Mouse (Mus musculus): ENCODE measurements around the gene Dgke. TPM values are rescaled to one million over a fixed set of nuclear protein-coding genes. Genes with fewer than 3 reads are reported as not detected.

Gene Dgke
- polyA plus RNA-seq, 2 experiments = 0.39 to 0.63 TPM

DNA sequence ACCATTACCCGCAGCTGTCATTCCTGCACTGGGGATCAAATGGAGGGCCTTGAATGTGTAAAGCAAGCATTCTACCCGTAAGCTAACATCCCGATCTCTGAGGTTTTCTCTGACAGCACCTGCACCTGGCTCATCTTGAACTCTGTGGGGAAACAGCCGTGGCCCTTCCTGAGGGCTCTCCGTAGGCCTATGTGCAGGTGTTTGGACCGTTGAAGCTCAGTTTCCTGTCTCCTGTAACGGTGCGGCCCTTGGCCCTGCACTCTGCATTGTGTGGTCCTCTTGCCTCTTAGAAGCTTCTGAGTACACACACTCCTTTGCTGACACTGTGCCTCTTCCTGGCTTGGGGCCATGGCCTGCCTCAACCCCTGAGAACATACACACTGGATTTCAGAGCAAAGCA is 11.0 kb upstream of the Dgke start:
- Histone ChIP-seq H3K27me3 (ENCODE audit: control insufficient read depth, insufficient read depth, low read length) (no peaks in the 10 kb centered on the region), H3K36me3 (replicated peaks; ENCODE audit: control insufficient read depth, insufficient read depth, low read depth) (no peaks in the 10 kb centered on the region), H3K27ac (no peak overlapping the region), H3K9ac (replicated peaks) (no peak overlapping the region), H3K4me2 (ENCODE audit: low read depth) (no peak overlapping the region), H3K9me3 (ENCODE audit: control insufficient read depth, low read length) (no peaks in the 10 kb centered on the region), H3K4me3 (ENCODE audit: insufficient read depth in 1 of 2, low read depth in 2 of 2, low read length in 2 of 2) (no peak overlapping the region), H3K4me1 (replicated peaks; ENCODE audit: control insufficient read depth in 2 of 2, insufficient read depth in 2 of 2, low read length in 1 of 2) (peaks cover 0 to 3% of the 10 kb centered on the region in 2 experiments; a peak in 1 of 4 replicates)
- ATAC-seq (ENCODE audit: insufficient read depth) (no peak), DNase-seq (ENCODE audit: low read depth in 3 of 3, low spot score in 3 of 3) (no peak)
- 62% methylated on average over 8 of the region's 8 CpGs for WGBS (ENCODE audit: insufficient replicate concordance)
- TF ChIP-seq CTCF (IDR thresholded peaks at IDR 0.05; ENCODE audit: low read depth) = no peak
- TF ChIP-seq EP300 (IDR thresholded peaks at IDR 0.05; ENCODE audit: low read depth) = no peak

DNA sequence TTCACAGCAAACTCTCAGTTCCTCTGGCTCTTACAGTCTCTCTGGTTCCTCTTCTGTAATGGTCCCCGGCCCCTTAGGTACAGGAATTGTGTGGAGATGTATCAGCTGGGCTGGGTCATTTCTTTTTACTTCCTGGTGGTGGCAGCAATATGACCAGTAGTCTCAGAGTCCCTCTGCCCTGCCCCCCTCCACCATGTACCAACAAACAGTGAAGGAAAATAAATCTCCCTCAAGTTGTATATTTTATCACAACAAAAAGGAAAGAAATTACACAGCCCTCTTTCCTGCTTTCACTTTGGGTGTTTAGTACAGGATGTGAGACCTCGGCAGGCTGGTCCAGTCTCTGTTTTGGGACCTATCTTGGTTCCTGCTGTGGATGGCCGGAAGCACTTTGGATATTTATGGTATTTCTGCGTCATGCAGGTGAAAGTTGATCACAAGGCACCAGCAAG is 9.7 kb upstream of the Dgke start:
- ATAC-seq (ENCODE audit: insufficient read depth) (no peak), DNase-seq (ENCODE audit: low read depth in 3 of 3, low spot score in 3 of 3) (no peak)
- no peak overlapping the region for H3K4me3 ChIP-seq (ENCODE audit: insufficient read depth in 1 of 2, low read depth in 2 of 2, low read length in 2 of 2)
- no peak overlapping the region for H3K9ac ChIP-seq (replicated peaks)
- no peaks in the 10 kb centered on the region for H3K36me3 ChIP-seq (replicated peaks; ENCODE audit: control insufficient read depth, insufficient read depth, low read depth)
- no peaks in the 10 kb centered on the region for H3K9me3 ChIP-seq (ENCODE audit: control insufficient read depth, low read length)
- no peak for TF ChIP-seq EP300 (IDR thresholded peaks at IDR 0.05; ENCODE audit: low read depth)
- 39% methylated on average over 4 of the region's 4 CpGs for WGBS (ENCODE audit: insufficient replicate concordance)
- H3K27ac ChIP-seq = no peak overlapping the region
- H3K4me1 ChIP-seq (replicated peaks; ENCODE audit: control insufficient read depth in 2 of 2, insufficient read depth in 2 of 2, low read length in 1 of 2) = peaks cover 0 to 3% of the 10 kb centered on the region in 2 experiments; a peak in 1 of 4 replicates
- H3K4me2 ChIP-seq (ENCODE audit: low read depth) = no peak overlapping the region
- no peaks in the 10 kb centered on the region for H3K27me3 ChIP-seq (ENCODE audit: control insufficient read depth, insufficient read depth, low read length)

DNA sequence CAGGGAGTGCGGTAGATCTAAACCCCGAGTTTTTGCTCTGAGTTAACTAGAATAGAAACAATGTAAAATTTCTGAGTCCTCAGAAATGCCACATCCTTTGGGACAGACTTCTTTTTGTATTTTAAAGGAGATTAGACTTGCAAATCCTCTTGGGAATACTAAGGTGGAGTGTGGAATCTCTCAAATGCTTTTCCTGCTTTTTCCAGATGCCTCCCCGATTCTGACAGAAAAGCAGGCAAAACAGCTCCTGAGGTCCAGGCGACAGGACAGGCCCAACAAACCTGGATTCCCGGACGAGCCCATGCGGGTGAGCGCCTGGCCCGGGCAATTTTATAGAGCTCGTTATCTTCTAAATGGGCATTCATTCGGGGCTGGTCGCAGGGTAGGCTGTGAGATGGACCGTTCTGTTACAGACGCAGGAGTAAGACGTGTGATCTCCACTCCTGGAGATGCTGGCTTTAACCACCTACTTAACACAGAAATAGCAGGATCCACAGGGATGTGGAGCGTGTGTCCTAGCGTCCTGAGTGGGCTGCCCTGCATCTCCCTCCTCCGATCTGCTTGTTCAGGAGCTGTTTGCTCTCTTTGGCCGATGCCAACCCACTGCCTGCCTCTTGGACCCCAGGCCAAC is 8.2 kb upstream of the Dgke start:
- no peak overlapping the region for H3K27ac ChIP-seq
- ATAC-seq (ENCODE audit: insufficient read depth) (no peak), DNase-seq (ENCODE audit: low read depth in 3 of 3, low spot score in 3 of 3) (no peak)
- no peak overlapping the region for H3K4me3 ChIP-seq (ENCODE audit: insufficient read depth in 1 of 2, low read depth in 2 of 2, low read length in 2 of 2)
- H3K36me3 ChIP-seq (replicated peaks; ENCODE audit: control insufficient read depth, insufficient read depth, low read depth) = no peaks in the 10 kb centered on the region
- no peak overlapping the region for H3K9ac ChIP-seq (replicated peaks)
- no peak for TF ChIP-seq EP300 (IDR thresholded peaks at IDR 0.05; ENCODE audit: low read depth)
- no peak for TF ChIP-seq CTCF (IDR thresholded peaks at IDR 0.05; ENCODE audit: low read depth)
- no peaks in the 10 kb centered on the region for H3K27me3 ChIP-seq (ENCODE audit: control insufficient read depth, insufficient read depth, low read length)
- no peak overlapping the region for H3K4me2 ChIP-seq (ENCODE audit: low read depth)
- H3K4me1 ChIP-seq (replicated peaks; ENCODE audit: control insufficient read depth in 2 of 2, insufficient read depth in 2 of 2, low read length in 1 of 2) = peaks cover 0 to 3% of the 10 kb centered on the region in 2 experiments; a peak in 1 of 4 replicates
- 73% methylated on average over 19 of the region's 19 CpGs for WGBS (ENCODE audit: insufficient replicate concordance)
- H3K9me3 ChIP-seq (ENCODE audit: control insufficient read depth, low read length) = no peaks in the 10 kb centered on the region

DNA sequence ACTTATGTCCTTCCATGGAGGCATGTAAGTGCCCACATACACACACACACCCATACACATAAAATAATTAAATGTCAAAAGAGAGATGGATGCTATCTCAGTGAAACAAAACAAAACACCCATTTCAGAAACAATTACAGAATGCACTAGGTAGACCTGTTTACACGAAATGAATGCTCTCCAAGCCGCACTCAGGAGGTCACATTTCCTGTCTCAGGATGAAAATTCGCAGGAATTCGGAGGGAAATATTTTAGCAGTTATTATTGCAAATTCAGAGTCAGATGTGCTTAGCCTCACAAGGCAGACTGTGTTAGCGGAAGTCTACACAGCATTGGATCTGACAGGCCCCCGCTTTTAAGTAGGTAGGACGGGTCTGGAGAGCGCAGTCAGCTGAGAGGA is 6.9 kb upstream of the Dgke start, which contains the start of gene Gm525:
Gene Gm525, plus strand, starts transcription at position 301 of the 400 bp plus-strand sequence.
- Histone ChIP-seq H3K9ac (replicated peaks) (no peak within 1 kb of the TSS), H3K27me3 (ENCODE audit: control insufficient read depth, insufficient read depth, low read length) (no peaks in the 10 kb centered on the region), H3K9me3 (ENCODE audit: control insufficient read depth, low read length) (no peaks in the 10 kb centered on the region), H3K4me2 (ENCODE audit: low read depth) (no peak within 1 kb of the TSS), H3K36me3 (replicated peaks; ENCODE audit: control insufficient read depth, insufficient read depth, low read depth) (no peaks in the 10 kb centered on the region), H3K4me3 (ENCODE audit: insufficient read depth in 1 of 2, low read depth in 2 of 2, low read length in 2 of 2) (no peak within 1 kb of the TSS), H3K4me1 (replicated peaks; ENCODE audit: control insufficient read depth in 2 of 2, insufficient read depth in 2 of 2, low read length in 1 of 2) (no peaks in the 10 kb centered on the region), H3K27ac (no peak within 1 kb of the TSS)
- WGBS (ENCODE audit: insufficient replicate concordance) = 72% methylated on average over 8 of the region's 8 CpGs
- TF ChIP-seq CTCF (IDR thresholded peaks at IDR 0.05; ENCODE audit: low read depth) (no peak), EP300 (IDR thresholded peaks at IDR 0.05; ENCODE audit: low read depth) (no peak)
- no peak for ATAC-seq (ENCODE audit: insufficient read depth)
- DNase-seq (ENCODE audit: low read depth in 3 of 3, low spot score in 3 of 3) = no peak

DNA sequence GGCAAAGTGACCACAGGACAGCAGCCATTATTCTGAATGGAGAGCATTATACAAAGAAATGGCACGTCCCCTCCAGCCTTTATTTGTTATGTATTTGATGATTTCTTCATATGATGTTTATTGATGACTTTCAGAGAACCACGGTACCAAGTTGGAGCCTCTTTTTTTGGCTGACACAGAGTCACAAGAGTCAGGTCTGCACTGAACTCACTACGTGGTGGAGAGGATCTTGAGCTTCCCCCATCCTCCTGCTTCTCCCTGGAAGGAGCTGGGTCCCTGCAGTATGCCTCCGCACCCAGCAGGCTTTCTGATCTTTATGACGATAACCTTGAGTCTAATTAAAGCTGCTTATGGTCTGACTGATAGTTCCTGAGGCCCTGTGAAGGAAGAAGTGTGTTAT is 4.9 kb upstream of the Dgke start:
- H3K9ac ChIP-seq (replicated peaks) = no peak overlapping the region
- H3K9me3 ChIP-seq (ENCODE audit: control insufficient read depth, low read length) = no peaks in the 10 kb centered on the region
- H3K4me3 ChIP-seq (ENCODE audit: insufficient read depth in 1 of 2, low read depth in 2 of 2, low read length in 2 of 2) = no peak overlapping the region
- H3K4me2 ChIP-seq (ENCODE audit: low read depth) = no peak overlapping the region
- TF ChIP-seq CTCF (IDR thresholded peaks at IDR 0.05; ENCODE audit: low read depth) (no peak), EP300 (IDR thresholded peaks at IDR 0.05; ENCODE audit: low read depth) (no peak)
- 58% methylated on average over 5 of the region's 5 CpGs for WGBS (ENCODE audit: insufficient replicate concordance)
- H3K27me3 ChIP-seq (ENCODE audit: control insufficient read depth, insufficient read depth, low read length) = no peaks in the 10 kb centered on the region
- no peak for ATAC-seq (ENCODE audit: insufficient read depth)
- DNase-seq (ENCODE audit: low read depth in 3 of 3, low spot score in 3 of 3) = no peak
- no peaks in the 10 kb centered on the region for H3K36me3 ChIP-seq (replicated peaks; ENCODE audit: control insufficient read depth, insufficient read depth, low read depth)
- no peak overlapping the region for H3K27ac ChIP-seq
- no peaks in the 10 kb centered on the region for H3K4me1 ChIP-seq (replicated peaks; ENCODE audit: control insufficient read depth in 2 of 2, insufficient read depth in 2 of 2, low read length in 1 of 2)
